Mouse (Mus musculus): Measurements from ENCODE around the gene Epp13. TPM values are rescaled to one million over a fixed set of nuclear protein-coding genes. Genes with fewer than 3 reads are reported as not detected.

Epp13 gene
- polyA plus RNA-seq (2017; shearing (Covaris generic)): not detected

DNA sequence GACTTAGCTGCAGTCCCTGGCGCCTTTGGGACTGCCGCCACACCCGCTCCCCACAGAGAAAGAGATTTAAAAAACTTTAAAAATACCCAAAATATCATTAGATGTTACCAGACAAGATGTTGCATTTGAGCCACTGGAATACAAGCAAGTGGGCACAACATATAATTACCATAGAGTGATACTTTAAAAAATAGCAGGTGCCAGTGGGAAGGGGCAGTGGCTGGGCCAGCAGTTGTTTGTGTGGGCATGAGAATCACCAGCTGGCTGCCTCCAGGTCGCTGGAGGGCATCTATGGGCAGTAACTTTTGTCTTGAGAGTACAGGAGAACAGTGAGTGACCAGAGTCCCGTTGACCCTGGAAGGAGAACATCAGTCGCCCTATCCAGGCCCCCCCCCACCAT lies at the start of gene Epp13:
Epp13 (plus strand) TSS at position 301 of the 400 bp plus-strand sequence.

GRCm38 (mm10) chr7:6221978-6222377 lies 30.5 kb upstream of the Epp13 start, which contains the start of gene Zscan5b:
Zscan5b (plus strand) TSS chr7:6222278.

DNA sequence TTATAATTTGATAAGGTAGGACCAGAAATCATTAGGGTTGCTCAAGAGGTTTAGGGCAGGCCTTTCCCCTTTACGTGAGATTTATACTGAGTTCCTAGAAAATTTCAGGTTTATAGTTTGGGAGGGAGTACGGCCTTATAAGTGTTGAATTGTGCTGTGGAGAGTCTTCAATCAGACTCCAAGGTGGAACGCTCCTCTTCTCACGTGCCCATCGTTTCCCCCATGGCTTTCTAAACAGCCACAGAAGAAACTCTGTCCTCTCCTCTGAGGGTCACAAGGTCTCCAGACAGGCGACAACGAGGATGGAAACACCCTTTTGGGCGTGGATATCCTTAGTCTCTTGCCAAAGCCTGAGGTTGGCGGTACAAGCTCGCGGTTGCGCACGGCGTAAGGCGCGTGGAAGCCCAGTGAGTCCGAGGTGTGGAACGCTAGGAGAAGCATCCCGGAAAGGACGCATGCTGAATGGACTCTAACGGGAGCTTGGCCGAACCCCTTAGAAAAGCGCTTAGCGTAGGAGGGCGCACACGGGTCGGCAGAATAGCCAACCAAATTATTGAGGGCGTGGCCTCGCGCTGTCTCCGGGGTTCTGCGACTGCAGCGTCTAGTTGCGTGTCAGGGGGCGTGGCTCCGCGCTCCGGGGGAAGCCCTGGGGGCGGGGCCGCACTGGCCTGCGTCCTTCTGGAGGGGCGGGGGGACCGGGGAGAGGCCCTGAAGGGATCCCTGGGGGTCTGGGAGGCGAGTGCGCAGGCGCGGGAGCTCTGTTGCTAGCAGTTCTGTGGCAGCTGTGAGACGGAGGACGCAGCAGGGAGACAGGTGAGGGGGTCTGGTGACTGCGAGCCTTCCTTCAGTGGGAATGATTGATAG lies 33.6 kb downstream of the Epp13 start, which contains the start of gene Zfp667:
Zfp667 (plus strand) TSS at position 738 of the 864 bp plus-strand sequence.

DNA sequence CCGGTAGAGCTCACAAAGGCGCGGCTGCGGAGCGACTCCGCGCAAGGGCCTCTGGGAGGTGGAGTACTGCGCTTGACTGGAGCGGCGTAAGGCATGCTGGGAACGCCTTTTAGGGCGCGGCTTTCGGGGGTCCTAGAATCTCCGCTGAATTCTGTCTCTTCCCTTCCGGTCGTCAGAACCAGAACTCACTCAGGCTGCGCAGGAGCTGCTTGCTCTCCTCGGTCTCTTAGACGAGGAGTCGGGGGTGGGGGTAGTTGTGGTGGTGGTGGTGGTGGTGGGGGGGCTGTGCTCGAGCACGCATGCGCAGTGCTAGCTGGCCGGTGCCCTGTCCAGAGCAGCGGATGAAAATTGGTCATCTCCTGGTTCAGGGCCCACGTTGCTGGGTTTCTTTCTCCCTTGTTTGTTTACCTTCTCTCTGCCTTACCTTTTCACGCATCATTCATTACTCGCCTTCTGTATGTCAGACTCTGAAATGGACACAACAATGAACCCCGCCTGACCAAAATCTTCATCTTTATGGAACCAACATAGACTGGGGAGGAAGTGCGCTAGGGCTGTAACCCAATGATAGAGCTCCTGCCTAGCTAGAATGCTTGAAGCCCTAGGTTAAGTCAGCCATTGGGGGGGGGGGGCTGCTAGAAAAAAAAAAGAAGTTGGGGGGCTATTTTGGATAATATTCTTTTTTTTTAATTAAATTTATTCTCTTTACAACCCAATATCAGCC lies 78.9 kb downstream of the Epp13 start, which contains the start of gene Zfp583:
Zfp583 (minus strand) TSS at position 53 of the 724 bp plus-strand sequence.

Other genes with a start within 250 kb of the Epp13 start
- gene Vmn1r65, start 241.7 kb upstream of the Epp13 start, polyA plus RNA-seq (2017; shearing (Covaris generic)): not detected
- not detected for gene Nlrp4c, start 207.5 kb upstream of the Epp13 start, polyA plus RNA-seq (2017; shearing (Covaris generic))
- gene Zfp787, start 96.7 kb upstream of the Epp13 start, polyA plus RNA-seq (2017; shearing (Covaris generic)): 32.6 TPM
- 24.7 TPM for gene Zfp444, start 80.5 kb upstream of the Epp13 start, polyA plus RNA-seq (2017; shearing (Covaris generic))
- not detected for gene Galp, start 55.6 kb upstream of the Epp13 start, polyA plus RNA-seq (2017; shearing (Covaris generic))
- not detected for gene Zscan5b, start 30.4 kb upstream of the Epp13 start, polyA plus RNA-seq (2017; shearing (Covaris generic))
- 4.7 TPM for gene Zfp667, start 33.9 kb downstream of the Epp13 start, polyA plus RNA-seq (2017; shearing (Covaris generic))
- gene Zfp583, start 78.6 kb downstream of the Epp13 start, polyA plus RNA-seq (2017; shearing (Covaris generic)): 0.31 TPM
- gene Gm3854, start 91.0 kb downstream of the Epp13 start, polyA plus RNA-seq (2017; shearing (Covaris generic)): 0.24 TPM
- 2.4 TPM for gene Zfp78, start 110.6 kb downstream of the Epp13 start, polyA plus RNA-seq (2017; shearing (Covaris generic))
- 9.6 TPM for gene Zfp28, start 130.6 kb downstream of the Epp13 start, polyA plus RNA-seq (2017; shearing (Covaris generic))
- not detected for gene Smim17, start 146.0 kb downstream of the Epp13 start, polyA plus RNA-seq (2017; shearing (Covaris generic))
- not detected for gene Gm20715, start 157.6 kb downstream of the Epp13 start, polyA plus RNA-seq (2017; shearing (Covaris generic))
- not detected for gene Olfr1344, start 186.0 kb downstream of the Epp13 start, polyA plus RNA-seq (2017; shearing (Covaris generic))
- gene Olfr1336, start 203.5 kb downstream of the Epp13 start, polyA plus RNA-seq (2017; shearing (Covaris generic)): 0.09 TPM
- not detected for gene Olfr1346, start 214.4 kb downstream of the Epp13 start, polyA plus RNA-seq (2017; shearing (Covaris generic))
- gene Olfr5, start 234.2 kb downstream of the Epp13 start, polyA plus RNA-seq (2017; shearing (Covaris generic)): not detected
- gene Olfr1347, start 247.0 kb downstream of the Epp13 start, polyA plus RNA-seq (2017; shearing (Covaris generic)): not detected

Measured in effector memory CD4-positive, alpha-beta T cell, adult 5 months (primary cell).